Mouse (Mus musculus) embryonic stem cell, embryonic (primary cell): ENCODE data around the gene Sgcg.

ENCODE experiments used
- CTCF ChIA-PET, 4 experiments: fragments of 300-600 bp in 2 of 4; fragments of 350-600 bp in 2 of 4; sonication (Branson Sonifier 250); formaldehyde crosslinking; loops; one replicate each; lab custom pipeline; 2022; ENCODE audit warnings: inconsistent platforms in 2 of 4; lab: Charles Lee
- POLR2A ChIA-PET, 4 experiments: fragments of 300-600 bp in 2 of 4; fragments of 350-600 bp in 2 of 4; sonication (Branson Sonifier 250); formaldehyde crosslinking; loops; one replicate each; lab custom pipeline; 2022; ENCODE audit warnings: antibody characterized with exemption in 4 of 4, inconsistent platforms in 1 of 4; lab: Charles Lee

Gene Sgcg

DNA sequence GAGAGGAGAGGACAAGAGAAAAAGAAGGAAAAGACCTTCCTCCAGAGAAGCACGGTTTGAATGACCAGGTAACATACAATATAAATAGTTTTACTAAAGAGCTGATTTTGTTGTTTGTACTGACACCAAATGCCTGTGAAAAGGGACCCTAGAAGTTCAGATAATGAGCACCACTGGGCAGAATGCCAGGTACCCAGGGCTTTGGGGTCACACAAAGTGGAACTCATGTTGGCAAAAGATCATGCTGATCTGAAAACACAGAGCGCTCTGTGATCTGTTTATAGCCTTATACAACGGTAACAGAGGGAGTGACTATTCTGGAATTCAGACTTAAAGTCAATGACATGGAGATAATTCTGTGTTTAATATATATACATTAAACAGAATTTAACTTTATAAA, 11.8 kb downstream of the Sgcg start:
- CTCF ChIA-PET = no interaction called here
- POLR2A ChIA-PET = no interaction called here

DNA sequence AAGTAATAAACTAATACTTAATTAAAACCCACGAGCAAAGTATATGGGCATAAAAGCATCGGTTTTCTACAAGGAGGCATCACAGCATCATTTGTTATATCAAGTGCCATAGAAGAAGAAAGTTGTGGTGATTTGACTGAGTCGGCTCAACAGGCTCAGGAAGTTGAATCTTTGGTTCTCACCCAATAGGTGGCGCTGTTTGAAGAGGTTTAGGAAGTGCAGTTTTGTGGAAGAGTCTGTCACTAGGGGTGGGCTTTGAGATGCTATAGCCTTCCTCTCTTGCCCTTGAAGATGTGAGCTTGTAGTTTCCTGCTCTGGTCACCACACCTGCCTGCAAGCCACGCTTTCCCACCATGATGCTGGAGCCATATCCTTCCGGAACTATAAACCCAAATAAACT, 15.7 kb downstream of the Sgcg start:
- ChIA-PET POLR2A (interaction anchor here in 3 of 4 experiments (0.6 to 1.7 kb wide), 5 partner anchors 13 to 598 kb away, joined by 3 to 7 read pairs (median 4); no protein-coding TSS in a partner anchor), CTCF (interaction anchor here (0.6 to 2.9 kb wide), 12 partner anchors 13 to 1849 kb away, joined by 3 to 20 read pairs (median 4); no protein-coding TSS in a partner anchor)

DNA sequence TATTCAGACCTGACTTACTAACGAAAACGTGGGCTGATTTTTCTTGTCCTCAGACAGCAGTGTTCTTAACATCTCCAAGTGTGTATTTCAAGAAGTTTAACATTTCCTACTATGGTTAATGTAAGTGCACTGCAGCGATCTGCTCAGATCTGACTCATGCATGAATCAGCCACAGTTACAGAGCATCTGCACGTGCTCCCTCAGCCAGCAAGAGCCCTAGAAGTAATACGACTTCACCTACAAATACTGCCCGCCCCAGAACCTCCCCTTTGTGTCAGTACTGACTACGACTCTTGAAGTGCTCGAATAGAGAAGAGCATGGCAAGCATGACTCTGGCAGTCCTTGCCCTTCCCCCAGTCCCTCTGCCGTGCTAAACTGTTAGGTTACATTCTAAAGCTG, 19.5 kb downstream of the Sgcg start:
- POLR2A ChIA-PET = no interaction called here
- CTCF ChIA-PET = interaction anchor here in 2 of 4 experiments (0.6 to 3.6 kb wide), 2 partner anchors 56 to 93 kb away, joined by 4 to 12 read pairs; no protein-coding TSS in a partner anchor

DNA sequence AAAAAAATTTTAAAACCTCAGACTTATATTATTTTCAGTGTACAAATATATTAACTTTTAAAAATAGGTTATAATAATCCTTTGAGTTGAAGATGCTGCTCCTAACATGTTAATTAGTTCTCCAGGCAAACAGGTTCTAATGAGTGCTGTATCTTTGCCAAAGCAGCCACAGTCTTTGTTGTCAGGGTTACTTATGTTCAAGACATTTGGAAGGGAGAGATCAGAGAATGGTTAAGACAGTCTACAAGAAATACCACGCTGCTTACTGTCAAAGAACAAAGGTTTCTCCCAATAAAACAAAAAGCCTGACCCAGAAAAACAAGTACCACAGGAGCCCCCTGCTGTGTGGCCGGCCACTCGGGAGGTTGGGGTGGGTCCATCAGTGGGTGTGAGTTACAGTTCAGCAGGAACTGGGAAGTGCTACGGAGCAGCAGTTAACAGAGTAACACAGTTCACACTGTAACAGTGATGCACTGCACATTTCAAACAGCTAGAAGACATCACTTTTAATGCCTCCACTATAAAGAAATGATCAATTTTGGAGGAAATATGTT, 21.1 kb downstream of the Sgcg start:
- ChIA-PET POLR2A (interaction anchor here in 1 of 4 experiments (1.0 kb wide), 1 partner anchor 76 kb away, joined by 3 read pairs; no protein-coding TSS in a partner anchor), CTCF (interaction anchor here in 1 of 4 experiments (3.6 kb wide), 1 partner anchor 57 kb away, joined by 12 read pairs; no protein-coding TSS in a partner anchor)

DNA sequence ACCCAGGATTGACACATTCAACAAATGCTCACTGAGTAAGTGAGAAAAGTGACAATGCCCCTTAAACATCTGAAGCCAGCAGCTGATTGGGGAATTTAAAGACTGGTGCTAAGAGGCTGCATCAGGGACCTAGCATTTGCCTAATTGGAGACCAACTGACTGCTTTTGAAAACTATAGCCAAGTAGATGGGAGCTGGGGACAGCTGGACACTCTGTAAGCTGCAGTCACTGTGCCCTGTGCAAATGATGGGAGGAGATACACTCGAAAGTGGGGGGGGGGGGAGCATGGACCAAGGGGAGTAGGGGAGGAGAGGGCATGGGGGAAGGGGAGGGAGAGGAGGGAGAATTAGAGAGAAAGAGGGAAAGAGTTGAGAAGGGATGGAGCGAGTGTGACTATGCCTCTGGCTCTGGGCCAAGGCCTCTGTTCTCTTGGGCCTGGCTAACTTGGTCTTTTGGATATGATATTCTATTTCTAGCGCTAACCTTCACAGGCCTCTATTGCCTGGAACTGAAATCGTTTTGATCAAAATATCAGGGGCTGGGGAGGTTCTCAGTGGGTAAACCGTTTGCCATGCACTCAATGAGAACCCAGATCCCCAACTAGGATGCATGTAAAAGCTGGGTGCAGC, 22.3 kb downstream of the Sgcg start:
- ChIA-PET CTCF (interaction anchor here in 2 of 4 experiments (0.7 to 3.6 kb wide), 3 partner anchors 58 to 75 kb away, joined by 3 to 12 read pairs (median 3); no protein-coding TSS in a partner anchor), POLR2A (interaction anchor here in 1 of 4 experiments (0.9 kb wide), 1 partner anchor 63 kb away, joined by 4 read pairs; no protein-coding TSS in a partner anchor)

DNA sequence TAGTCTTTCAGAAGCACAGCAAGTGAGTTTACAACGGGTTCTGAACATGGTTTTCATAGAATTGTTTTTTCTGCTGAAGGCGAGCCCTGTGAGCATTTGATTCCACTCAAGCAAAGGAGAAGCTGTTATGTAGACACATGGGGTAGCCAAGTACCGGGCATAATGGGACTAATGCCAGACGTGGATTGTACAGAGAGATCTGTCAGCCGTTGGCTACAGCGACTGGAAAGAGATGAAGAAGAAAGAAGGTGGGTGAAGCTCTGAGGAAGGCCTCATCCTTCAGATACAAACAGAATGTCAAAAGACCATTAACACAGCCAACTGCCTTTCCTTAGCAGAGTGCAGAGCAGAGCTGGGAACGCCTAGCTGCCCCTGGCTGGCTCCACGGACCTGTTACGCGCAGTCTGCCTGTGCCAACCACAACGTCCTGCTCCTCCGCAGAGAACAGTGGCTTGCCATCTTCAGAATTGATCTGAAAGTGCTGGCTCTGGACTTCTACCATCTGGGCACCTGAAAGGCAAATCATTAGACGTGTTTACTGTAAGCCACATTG, 26.2 kb downstream of the Sgcg start:
- CTCF ChIA-PET = no interaction called here
- POLR2A ChIA-PET = no interaction called here

DNA sequence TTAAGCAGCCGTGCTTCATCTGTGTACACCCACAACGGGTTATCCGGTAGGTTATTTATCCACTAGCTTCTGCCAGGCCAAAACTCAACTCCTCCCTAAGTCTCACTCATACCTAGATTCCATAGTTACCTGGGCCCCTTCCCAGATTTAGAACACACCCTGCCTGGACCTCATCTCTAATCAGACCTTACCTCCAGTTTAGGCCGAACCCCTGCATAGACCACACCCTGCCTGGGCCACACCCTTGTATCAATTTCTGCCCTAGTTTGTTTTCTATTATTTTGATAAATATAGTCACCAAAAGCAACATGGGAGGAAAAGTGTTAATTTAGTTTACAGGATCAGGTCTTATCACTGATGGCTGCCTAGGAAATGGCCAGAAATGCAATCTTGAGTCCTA, 28.1 kb downstream of the Sgcg start:
- POLR2A ChIA-PET = interaction anchor here in 1 of 4 experiments (0.8 kb wide), 1 partner anchor 13 kb away, joined by 3 read pairs; no protein-coding TSS in a partner anchor
- CTCF ChIA-PET = interaction anchor here in 3 of 4 experiments (1.0 to 1.7 kb wide), 3 partner anchors 12 to 87 kb away, joined by 3 to 4 read pairs (median 4); no protein-coding TSS in a partner anchor

DNA sequence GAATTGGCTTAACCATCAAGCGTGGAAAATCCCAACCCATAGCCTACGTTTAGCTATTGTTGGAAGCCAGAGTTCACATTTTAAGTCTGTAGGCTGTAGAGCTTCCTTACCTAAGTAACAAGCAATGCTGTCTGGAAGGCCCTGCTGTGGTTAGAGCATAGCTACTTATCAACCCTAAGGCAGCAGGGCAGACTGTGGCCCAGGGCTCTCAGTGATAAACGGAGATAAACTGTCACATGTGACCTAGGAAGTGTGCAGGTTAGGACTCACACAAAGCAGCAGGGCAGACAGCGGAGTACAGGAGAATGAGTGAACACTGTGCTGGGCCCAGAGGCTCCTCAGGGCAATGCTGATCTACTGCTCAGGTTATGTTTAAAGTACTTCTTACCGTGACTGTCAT, 28.5 kb downstream of the Sgcg start:
- CTCF ChIA-PET = interaction anchor here in 3 of 4 experiments (1.0 to 1.7 kb wide), 3 partner anchors 13 to 87 kb away, joined by 3 to 4 read pairs (median 4); no protein-coding TSS in a partner anchor
- POLR2A ChIA-PET = interaction anchor here in 1 of 4 experiments (0.8 kb wide), 1 partner anchor 13 kb away, joined by 3 read pairs; no protein-coding TSS in a partner anchor

DNA sequence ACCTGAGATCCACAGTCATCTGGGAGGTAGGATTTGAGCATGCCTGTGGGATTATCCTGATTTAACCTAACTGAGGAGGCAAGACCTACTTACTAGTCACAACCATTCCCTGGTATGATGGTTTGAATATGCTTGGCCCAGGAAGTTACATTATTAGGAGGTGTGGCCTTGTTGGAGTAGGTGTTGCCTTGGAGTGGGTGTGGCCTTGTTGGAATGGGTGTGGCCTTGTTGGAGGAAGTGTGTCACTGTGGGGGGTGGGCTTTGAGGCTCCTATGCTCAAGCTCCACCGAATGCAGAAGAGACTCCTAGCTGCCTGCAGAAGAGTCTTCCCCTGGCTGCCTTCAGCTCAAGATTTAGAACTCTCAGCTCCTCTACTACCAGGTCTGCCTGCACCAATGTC, 32.1 kb downstream of the Sgcg start:
- POLR2A ChIA-PET = no interaction called here
- CTCF ChIA-PET = no interaction called here

DNA sequence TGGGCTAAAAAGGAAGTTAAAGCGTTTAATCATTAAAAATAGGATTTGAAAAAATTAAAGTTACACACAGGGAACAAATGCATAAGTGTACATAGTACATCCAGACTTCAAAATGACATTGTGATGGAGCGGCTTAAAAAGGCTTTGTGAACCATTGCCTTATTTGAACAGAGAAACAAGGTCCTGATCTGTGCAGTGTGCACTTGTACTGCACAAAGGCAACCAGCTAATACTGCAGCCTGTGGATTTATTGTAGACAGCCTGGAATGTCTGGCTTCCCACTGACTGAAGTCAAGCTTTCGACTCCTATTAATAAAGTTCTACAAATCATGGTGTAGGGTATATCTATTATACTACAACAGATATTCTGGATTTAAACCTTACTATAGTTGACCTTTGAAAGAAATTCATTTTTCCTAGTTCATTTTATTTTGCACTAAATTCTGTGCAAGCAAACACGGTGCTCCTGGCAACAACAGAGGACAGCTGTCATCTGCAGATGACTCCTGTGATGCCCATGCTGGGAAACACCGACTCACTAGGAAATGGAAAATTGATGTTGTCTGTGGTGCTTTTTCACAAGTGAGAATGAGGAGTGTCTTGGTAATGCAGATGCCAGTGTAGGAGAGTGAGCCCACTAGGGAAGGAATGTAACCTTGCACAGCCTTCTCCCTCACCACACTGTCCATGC, 33.8 kb downstream of the Sgcg start:
- CTCF ChIA-PET = no interaction called here
- POLR2A ChIA-PET = no interaction called here

DNA sequence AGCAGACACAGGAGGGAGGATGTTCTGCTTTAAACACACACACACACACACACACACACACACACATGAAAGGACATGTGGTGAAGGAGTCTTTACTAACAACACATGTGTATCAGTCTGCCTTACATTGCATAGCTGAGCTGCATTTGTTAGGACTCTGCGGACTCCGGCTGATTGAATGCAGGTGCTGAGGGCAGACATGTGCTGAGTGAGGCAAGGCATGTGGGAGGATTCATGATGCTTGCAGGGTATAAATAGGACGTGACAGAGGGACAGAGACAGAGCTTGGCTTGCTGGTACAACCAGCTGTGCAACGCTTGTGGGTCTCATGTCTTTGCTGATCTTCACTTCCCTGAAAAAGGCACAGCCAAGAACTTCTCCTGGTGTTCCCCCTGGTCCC, 34.5 kb downstream of the Sgcg start:
- CTCF ChIA-PET = no interaction called here
- POLR2A ChIA-PET = no interaction called here

DNA sequence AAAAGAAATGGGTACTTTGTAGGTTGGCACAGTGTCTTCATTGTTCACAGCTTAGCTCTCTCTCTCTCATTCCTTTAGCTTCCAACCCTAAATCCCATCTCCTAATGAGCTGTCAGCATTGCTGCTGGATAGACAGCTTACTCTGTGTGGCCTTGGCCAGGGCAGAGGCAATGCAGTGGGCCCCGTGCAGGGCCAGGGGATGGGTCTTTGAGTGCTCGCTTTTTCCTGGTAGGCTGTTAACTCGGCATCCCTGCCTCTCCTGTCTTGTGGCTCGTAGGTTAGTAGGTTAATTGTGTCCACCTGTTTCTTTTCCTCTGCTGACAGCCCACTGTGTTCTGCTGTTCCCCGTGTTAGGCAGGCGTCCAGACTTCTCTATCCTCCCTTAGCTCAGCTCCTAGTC, 35.8 kb downstream of the Sgcg start:
- ChIA-PET CTCF (no interaction called here), POLR2A (interaction anchor here in 1 of 4 experiments (0.5 kb wide), 1 partner anchor 114 kb away, joined by 3 read pairs; no protein-coding TSS in a partner anchor)

DNA sequence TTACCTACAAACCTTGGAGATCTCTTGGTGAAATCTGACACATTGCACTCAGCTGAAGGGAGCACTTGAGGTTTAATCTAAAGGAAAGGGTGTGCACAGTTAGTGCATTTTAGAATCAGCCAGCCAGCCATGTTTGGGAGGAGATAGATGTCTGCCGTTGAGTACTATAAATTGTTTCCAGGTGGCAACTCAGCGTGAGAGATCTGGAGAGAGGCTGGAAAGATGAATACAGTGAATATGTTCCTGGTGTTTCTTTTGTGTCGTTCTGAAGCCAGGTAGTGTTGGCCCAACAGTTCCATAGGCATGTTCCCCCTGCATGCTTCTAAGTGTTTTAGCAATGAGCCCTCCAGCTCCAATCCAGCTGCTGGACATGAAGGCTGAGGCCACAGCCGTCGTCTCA, 37.1 kb downstream of the Sgcg start:
- CTCF ChIA-PET = interaction anchor here in 1 of 4 experiments (0.6 kb wide), 1 partner anchor 14 kb away, joined by 3 read pairs; no protein-coding TSS in a partner anchor
- POLR2A ChIA-PET = no interaction called here

DNA sequence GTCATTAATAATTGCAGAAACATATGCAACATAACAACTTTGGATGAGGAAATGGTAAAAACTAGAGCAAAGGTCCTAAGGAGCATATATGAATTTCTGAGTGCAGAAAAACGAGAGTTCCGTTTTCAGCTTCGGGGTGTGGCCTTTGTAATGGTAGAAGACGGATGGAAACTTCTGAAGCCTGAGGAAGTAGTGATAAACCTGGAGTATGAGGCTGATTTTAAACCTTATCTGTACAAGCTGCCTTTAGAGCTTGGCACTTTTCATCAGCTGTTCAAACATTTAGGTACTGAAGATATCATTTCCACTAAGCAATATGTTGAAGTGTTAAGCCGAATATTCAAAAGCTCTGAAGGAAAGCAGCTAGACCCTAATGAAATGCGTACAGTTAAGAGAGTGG, 46.5 kb downstream of the Sgcg start:
- POLR2A ChIA-PET = interaction anchor here in 1 of 4 experiments (0.6 to 0.9 kb wide), 2 partner anchors 39 to 1249 kb away, joined by 3 to 6 read pairs; no protein-coding TSS in a partner anchor
- CTCF ChIA-PET = interaction anchor here in 2 of 4 experiments (0.5 to 1.0 kb wide), 3 partner anchors 83 to 412 kb away, joined by 3 to 4 read pairs (median 3); no protein-coding TSS in a partner anchor

DNA sequence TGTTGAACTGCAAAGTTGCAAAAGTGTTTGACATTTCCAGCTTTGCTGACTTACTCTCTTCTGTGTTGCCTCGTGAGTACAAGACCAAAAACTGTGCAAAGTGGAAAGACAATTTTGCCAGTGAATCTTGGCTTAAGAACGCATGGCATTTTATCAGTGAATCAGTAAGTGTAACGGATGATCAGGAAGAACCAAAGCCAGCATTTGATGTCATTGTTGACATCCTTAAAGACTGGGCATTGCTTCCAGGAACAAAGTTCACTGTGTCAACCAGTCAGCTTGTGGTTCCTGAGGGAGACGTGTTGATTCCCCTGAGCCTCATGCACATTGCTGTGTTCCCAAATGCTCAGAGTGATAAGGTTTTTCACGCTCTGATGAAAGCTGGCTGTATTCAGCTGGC, 48.2 kb downstream of the Sgcg start:
- ChIA-PET CTCF (no interaction called here), POLR2A (interaction anchor here in 1 of 4 experiments (1.3 kb wide), 1 partner anchor 17 kb away, joined by 3 read pairs; no protein-coding TSS in a partner anchor)

DNA sequence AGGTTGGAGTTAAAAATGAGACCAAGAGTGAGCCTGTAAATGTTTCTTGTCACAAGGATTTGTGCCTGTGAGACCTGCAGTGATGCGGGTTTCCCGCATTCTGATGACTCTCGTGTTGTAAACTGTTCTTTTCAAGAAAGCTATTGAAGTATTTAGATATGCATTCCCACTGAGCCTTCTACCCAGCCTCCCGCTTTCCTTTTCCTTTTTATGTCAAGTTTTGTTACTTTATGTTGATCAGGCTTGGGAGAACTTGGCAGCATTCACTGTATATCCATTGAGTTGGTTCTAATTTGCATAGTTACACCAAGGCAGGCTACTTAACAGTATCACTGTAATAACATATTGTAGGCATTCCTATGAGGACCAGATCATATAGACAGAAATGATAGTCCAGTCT, 63.9 kb downstream of the Sgcg start:
- ChIA-PET CTCF (interaction anchor here in 1 of 4 experiments (0.6 kb wide), 1 partner anchor 83 kb away, joined by 11 read pairs; no protein-coding TSS in a partner anchor), POLR2A (interaction anchor here in 2 of 4 experiments (0.7 to 1.3 kb wide), 2 partner anchors 10 to 22 kb away, joined by 3 to 5 read pairs; no protein-coding TSS in a partner anchor)

DNA sequence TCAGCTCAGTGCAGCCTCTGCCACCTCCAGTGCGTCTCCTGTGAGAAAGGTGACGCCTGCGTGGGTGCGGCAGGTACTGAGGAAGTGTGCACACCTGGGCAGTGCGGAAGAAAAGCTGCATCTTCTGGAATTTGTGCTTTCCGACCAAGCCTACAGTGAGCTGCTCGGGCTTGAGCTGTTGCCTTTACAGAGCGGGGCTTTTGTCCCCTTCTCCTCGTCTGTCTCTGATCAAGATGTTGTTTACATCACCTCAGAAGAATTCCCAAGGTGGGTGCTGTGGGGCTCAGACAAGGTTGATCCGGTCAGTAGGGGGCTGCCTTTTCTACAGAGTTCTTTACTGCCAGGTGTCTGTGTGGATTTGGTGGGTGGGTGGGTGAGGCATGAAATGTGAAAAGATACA, 66.0 kb downstream of the Sgcg start:
- POLR2A ChIA-PET = interaction anchor here in 2 of 4 experiments (1.2 to 1.5 kb wide), 4 partner anchors 15 to 118 kb away, joined by 3 read pairs; no protein-coding TSS in a partner anchor
- CTCF ChIA-PET = interaction anchor here in 3 of 4 experiments (0.5 to 1.3 kb wide), 3 partner anchors 102 to 420 kb away, joined by 3 to 4 read pairs (median 3); no protein-coding TSS in a partner anchor

DNA sequence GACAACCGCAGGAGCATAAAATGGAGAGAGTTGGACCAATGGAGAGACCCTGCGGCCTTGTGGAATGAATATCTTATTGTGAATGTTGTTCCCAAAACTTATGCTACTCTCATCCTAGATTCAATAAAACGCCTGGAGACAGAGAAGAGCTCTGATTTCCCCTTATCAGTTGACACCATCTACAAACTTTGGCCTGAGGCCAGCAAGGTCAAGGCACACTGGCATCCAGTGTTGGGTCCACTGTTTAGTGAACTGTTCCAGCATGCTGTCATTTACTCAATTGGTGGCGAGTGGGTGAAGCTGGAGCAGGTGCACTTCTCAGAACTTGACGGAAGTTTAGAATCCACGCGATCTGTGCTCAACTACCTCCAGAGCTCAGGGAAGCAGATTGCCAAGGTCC, 66.4 kb downstream of the Sgcg start:
- CTCF ChIA-PET = interaction anchor here in 2 of 4 experiments (0.8 to 1.3 kb wide), 2 partner anchors 102 kb away, joined by 3 to 4 read pairs; no protein-coding TSS in a partner anchor
- POLR2A ChIA-PET = interaction anchor here in 2 of 4 experiments (1.2 to 1.4 kb wide), 3 partner anchors 14 to 102 kb away, joined by 3 read pairs; no protein-coding TSS in a partner anchor
